Mouse (Mus musculus) Patski (cell line): ENCODE data around the gene Egln2. TPM values are rescaled to one million over a fixed set of nuclear protein-coding genes. Genes with fewer than 3 reads are reported as not detected.

Source experiments
- ATAC-seq: fragments of 100-300 bp; one replicate; pipeline ENCODE4 v1.8.0; 2021
- CTCF ChIA-PET: fragments of 350-600 bp; sonication (Branson Sonifier 250); formaldehyde crosslinking; loops from one replicate; lab custom pipeline; 2022; ENCODE audit warnings: inconsistent platforms; lab: Charles Lee
- POLR2A ChIA-PET: fragments of 350-600 bp; sonication (Branson Sonifier 250); formaldehyde crosslinking; loops from one replicate; lab custom pipeline; 2022; ENCODE audit warnings: antibody characterized with exemption, inconsistent platforms; lab: Charles Lee
- DNase-seq: peaks from one replicate; pipeline ENCODE4 v3.0.0-alpha.2; 2011; ENCODE audit warnings: low read depth, low spot score
- H3K27me3 ChIP-seq: fragments of 371-371 bp; one replicate; pipeline ENCODE4 v1.5.1; 2021
- CTCF ChIP-seq: fragments of 100-300 bp; IDR thresholded peaks from one replicate; pipeline ENCODE4 v1.5.1; 2021
- in situ Hi-C: fragments of 300-500 bp; cut with MboI; formaldehyde crosslinking; loops from 3 replicates; pipeline ENCODE4 v1.11.1; 2018; ENCODE audit warnings: low pct_unique_long_range_greater_than_20kb, mixed read lengths
- polyA plus RNA-seq: library from polyadenylated mRNA; unstranded; gene quantifications from one replicate; pipeline ENCODE4 v1.2.3, GENCODE M21; 2021

The Egln2 gene
- polyA plus RNA-seq, 1 experiment from 2014 or later: 51.6 TPM

DNA sequence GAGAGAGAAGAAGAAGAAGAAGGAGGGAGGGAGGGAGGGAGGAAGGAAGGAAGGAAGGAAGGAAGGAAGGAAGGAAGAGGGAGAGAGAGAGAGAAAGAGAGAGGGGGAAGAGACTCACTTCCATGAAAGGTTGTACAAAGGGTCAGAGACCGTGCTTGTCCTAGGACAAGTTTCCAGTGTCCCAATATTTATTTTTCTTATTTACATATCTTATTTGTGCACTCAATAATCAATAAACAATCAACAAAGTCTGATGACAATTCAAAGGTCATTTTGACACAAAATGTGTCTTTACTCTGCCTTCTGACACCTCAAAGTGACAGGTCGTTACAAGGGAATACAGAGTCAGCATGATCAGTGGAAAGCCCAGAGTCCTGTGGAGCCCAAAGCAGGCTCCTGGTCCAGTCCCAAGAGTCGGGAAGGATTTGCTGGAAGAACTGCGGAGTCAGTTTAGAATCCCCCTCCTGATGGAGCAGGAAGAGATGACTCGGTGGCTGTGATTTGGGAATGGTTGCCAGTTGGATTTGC, 42.2 kb downstream of the Egln2 start:
- peaks cover 17% of the 10 kb centered on the region for H3K27me3 ChIP-seq
- CTCF ChIA-PET: no interaction called here
- in situ Hi-C loops: loop anchor here (10.0 kb wide), 1 partner anchor 340 kb away; no protein-coding TSS in a partner anchor
- DNase-seq (no peak), ATAC-seq (no peak)
- no peak for TF ChIP-seq CTCF
- POLR2A ChIA-PET: no interaction called here

DNA sequence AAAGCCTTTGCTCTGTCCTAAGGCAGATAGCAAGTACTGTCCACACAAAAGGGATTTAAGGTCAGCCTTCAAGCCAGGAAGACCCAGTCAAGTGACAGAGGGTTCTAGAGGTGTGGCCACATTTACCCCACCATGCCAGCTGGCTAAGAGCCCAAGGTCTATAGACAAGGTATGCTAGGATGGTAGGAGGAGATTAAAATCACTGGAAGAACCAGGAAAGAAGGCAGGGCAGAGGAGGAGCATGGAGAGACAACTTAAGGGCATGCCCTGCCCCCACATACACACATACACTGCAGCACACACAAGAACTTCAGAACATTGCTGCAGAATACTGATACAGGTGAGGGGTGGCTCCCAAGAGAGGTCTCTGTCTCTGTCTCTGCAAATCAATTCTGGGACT, 46.9 kb downstream of the Egln2 start, which contains the start of gene Cyp2f2:
Cyp2f2 (plus strand) TSS at position 234 of the 400 bp plus-strand sequence.
- TF ChIP-seq CTCF: no peak

DNA sequence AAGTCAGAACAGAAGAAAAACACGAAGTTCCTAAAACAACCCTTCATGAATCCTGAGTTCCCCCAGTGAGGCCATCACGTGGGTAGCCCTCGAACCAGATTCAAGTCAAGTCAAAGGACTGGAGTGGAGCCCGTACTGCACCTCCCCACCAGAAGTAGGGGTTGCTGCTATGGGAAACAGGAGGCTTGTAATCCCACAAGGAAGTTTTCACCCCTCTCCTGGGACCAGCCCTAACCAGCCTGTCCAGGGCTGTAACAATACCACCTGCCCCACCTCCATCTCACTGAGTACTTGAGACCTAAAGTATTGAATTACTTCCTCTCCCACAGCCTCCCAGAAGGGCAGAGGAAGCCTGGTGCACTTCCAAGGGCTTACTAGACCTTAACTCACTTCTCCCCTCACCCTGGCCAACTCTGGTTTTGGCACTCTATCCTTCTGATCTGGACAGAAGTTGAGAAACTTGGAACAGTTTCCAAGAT, 48.5 kb downstream of the Egln2 start:
- peaks cover 15% of the 10 kb centered on the region for H3K27me3 ChIP-seq
- no peak for DNase-seq
- POLR2A ChIA-PET: no interaction called here
- no peak for TF ChIP-seq CTCF
- in situ Hi-C loops: no loop called here
- no peak for ATAC-seq
- CTCF ChIA-PET: no interaction called here

More for the DNA sequence above, 46.9 kb downstream of the Egln2 start, which contains the start of gene Cyp2f2:
- POLR2A ChIA-PET: no interaction called here
- ATAC-seq: no peak
- DNase-seq: no peak
- peaks cover 18% of the 10 kb centered on the region for H3K27me3 ChIP-seq
- CTCF ChIA-PET: no interaction called here
- in situ Hi-C loops: loop anchor here (10.0 kb wide), 1 partner anchor 335 kb away; no protein-coding TSS in a partner anchor

DNA sequence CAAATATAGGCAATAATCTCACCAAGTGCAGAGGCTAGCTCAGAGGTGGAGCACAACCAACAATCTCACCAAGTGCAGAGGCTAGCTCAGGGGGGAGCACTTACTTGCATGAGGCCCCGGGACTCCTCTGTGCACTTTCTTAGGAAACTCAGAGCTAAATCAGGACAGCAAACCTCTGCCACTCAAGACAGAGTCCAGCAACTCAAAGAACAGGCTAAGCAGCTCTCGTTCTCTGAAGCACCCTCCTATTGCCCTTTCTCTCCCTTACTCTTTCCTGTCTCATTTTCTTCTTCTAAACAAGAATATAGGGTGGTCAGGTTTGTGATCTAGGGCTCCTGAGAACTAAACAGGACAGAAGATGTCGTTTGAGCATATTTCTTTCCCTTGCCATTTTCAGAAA, 54.6 kb downstream of the Egln2 start:
- ChIA-PET POLR2A (no interaction called here), CTCF (no interaction called here)
- in situ Hi-C loops: no loop called here
- no peak for TF ChIP-seq CTCF
- ATAC-seq (no peak), DNase-seq (no peak)
- peaks cover 9% of the 10 kb centered on the region for H3K27me3 ChIP-seq

DNA sequence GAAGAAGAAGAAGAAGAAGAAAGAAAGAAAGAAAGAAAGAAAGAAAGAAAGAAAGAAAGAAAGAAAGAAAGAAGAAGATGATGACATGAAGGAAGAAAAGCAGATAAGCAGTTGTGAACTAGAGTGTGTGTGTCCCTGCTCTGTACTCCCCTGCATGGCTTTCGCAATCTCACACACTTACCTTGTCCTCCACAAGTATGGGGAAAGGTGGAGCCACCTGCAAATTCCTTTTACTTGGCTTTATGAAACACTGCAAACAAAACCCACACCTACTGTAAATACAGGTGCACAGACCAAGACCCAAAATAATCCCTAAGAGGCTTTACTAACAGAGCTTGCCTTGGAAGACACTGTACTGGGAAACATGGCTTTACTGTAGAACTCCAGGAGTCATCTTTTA, 55.6 kb downstream of the Egln2 start:
- TF ChIP-seq CTCF: no peak
- ATAC-seq (no peak), DNase-seq (no peak)
- in situ Hi-C loops: no loop called here
- ChIA-PET POLR2A (interaction anchor here (0.7 kb wide), 1 partner anchor 42 kb away, joined by 3 read pairs; no protein-coding TSS in a partner anchor), CTCF (no interaction called here)
- H3K27me3 ChIP-seq: peaks cover 10% of the 10 kb centered on the region

DNA sequence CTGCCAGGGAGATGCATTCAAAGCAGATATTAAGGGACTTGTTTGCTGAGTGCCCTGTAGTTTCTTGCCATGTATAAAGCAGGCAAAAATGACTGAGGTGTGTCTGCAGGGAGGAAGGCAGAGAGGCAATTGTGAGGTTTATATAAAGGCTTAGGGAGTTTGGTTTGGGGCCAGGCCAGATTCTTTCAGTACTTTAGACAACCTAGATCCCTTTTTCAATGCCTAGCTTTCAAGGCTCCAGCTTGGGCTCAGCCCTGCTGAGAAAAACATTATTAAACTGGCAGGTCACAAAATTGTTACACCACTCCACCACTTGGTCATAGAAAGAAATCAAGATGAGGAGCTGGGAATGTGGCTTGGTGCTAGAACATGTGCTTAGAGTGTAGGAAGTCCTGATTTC, 56.3 kb downstream of the Egln2 start:
- ATAC-seq (no peak), DNase-seq (no peak)
- CTCF ChIA-PET: no interaction called here
- H3K27me3 ChIP-seq: peaks cover 14% of the 10 kb centered on the region
- no peak for TF ChIP-seq CTCF
- in situ Hi-C loops: no loop called here
- POLR2A ChIA-PET: interaction anchor here (0.7 kb wide), 1 partner anchor 41 kb away, joined by 3 read pairs; no protein-coding TSS in a partner anchor

Other genes with a start within 250 kb of the Egln2 start
- not detected for gene Cyp2a22, start 227.4 kb downstream of the Egln2 start, polyA plus RNA-seq
- not detected for gene Cyp2a12, start 137.7 kb downstream of the Egln2 start, polyA plus RNA-seq
- gene Cyp2f2, start 46.9 kb downstream of the Egln2 start, polyA plus RNA-seq: not detected
- 0.33 TPM for gene Cyp2t4, start 13.1 kb downstream of the Egln2 start, polyA plus RNA-seq
- 56.9 TPM for gene Rab4b, start 12.1 kb upstream of the Egln2 start, polyA plus RNA-seq
- gene Gm21983, start 14.3 kb upstream of the Egln2 start, polyA plus RNA-seq: not detected
- gene Mia, start 14.4 kb upstream of the Egln2 start, polyA plus RNA-seq: not detected
- 13.2 TPM for gene BC024978, start 29.0 kb upstream of the Egln2 start, polyA plus RNA-seq
- gene Snrpa, start 29.5 kb upstream of the Egln2 start, polyA plus RNA-seq: 89.3 TPM
- gene Itpkc, start 61.9 kb upstream of the Egln2 start, polyA plus RNA-seq: 6.5 TPM
- 39.6 TPM for gene Coq8b, start 66.2 kb upstream of the Egln2 start, polyA plus RNA-seq
- 9.6 TPM for gene Numbl, start 91.6 kb upstream of the Egln2 start, polyA plus RNA-seq
- gene Ltbp4, start 170.9 kb upstream of the Egln2 start, polyA plus RNA-seq: 10.3 TPM
- 24.7 TPM for gene Shkbp1, start 189.2 kb upstream of the Egln2 start, polyA plus RNA-seq
- 0.64 TPM for gene Gm20479, start 190.6 kb upstream of the Egln2 start, polyA plus RNA-seq